Mouse (Mus musculus): ENCODE results near the gene Kank3. TPM values are rescaled to one million over a fixed set of nuclear protein-coding genes. Genes with fewer than 3 reads are reported as not detected.
"Not testable (repeated sequence)": the region's sequence is repeated elsewhere in the genome, so short reads cannot be mapped to it uniquely, and the experiment has no call there.

The Kank3 gene
- polyA plus RNA-seq, 1 experiment from 2014 or later, result 30.4 TPM

DNA sequence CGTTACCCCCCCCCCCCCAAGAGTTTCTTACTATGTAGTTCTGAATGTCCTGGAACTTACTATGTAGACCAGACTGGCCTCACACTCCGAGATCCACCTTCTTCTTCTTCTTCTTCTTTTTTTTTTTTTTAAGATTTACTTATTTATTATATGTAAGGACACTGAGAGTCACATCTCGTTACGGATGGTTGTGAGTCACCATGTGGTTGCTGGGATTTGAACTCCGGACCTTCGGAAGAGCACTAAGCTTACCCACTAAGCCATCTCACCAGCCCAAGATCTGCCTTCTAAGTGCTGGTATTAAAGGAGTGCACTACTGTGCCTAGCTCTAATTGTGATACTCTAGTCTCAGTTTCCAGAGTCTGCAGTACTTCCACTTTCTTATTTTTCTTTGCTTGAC, 5.1 kb downstream of the Kank3 start:
- Histone ChIP-seq H3K27ac (ENCODE audit: low read depth, low read length) (no peak overlapping the region), H3K9me3 (ENCODE audit: control insufficient read depth, low read length) (no peaks in the 10 kb centered on the region), H3K27me3 (ENCODE audit: control insufficient read depth, insufficient read depth, low read length) (peaks cover 2% of the 10 kb centered on the region; the same call in 1 of the 2 replicates), H3K4me3 (ENCODE audit: low read depth, low read length) (no peak overlapping the region), H3K4me1 (replicated peaks; ENCODE audit: control insufficient read depth, insufficient read depth, low read length) (peaks cover 12% of the 10 kb centered on the region), H3K9ac (ENCODE audit: low read length) (no peak overlapping the region), H3K4me2 (ENCODE audit: low read depth, low read length, severe bottlenecking) (no peak overlapping the region), H3K36me3 (ENCODE audit: control insufficient read depth, insufficient read depth, low read length) (no peaks in the 10 kb centered on the region; the same call in 1 of the 2 replicates)
- DNase-seq (ENCODE audit: low spot score) (no peak), ATAC-seq (replicated peaks; ENCODE audit: low FRiP score) (no peak)
- 92% methylated on average over 6 of the region's 6 CpGs for WGBS

DNA sequence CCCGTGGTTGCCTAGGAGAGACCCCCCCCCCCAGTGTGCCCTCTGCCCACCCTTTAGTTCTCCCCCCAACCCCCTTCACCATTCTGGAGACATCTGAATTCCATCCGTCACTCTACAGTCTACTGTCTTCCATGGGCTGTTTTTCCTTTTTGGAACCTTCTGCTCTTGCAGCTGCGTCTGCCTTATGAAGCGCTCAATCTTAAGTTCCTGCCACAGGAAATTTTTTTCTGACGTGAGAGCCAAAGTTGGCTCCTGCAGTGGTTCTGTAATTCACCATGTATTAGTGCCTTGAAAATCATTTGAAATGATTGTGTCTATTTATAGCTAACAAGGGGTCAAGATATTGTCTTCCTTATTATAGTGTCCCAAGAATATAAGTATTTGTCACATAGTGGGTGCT, 6.3 kb downstream of the Kank3 start:
- ATAC-seq (replicated peaks; ENCODE audit: low FRiP score), result no peak
- Histone ChIP-seq H3K36me3 (ENCODE audit: control insufficient read depth, insufficient read depth, low read length) (no peaks in the 10 kb centered on the region; the same call in 1 of the 2 replicates), H3K27ac (ENCODE audit: low read depth, low read length) (no peak overlapping the region), H3K4me3 (ENCODE audit: low read depth, low read length) (peak overlapping the region; percentile 48; the same call in 1 of the 2 replicates), H3K9me3 (ENCODE audit: control insufficient read depth, low read length) (no peaks in the 10 kb centered on the region), H3K4me1 (replicated peaks; ENCODE audit: control insufficient read depth, insufficient read depth, low read length) (peaks cover 12% of the 10 kb centered on the region), H3K4me2 (ENCODE audit: low read depth, low read length, severe bottlenecking) (peak overlapping the region; percentile 81), H3K27me3 (ENCODE audit: control insufficient read depth, insufficient read depth, low read length) (no peaks in the 10 kb centered on the region), H3K9ac (ENCODE audit: low read length) (no peak overlapping the region; the same call in 1 of the 2 replicates)
- WGBS, result 89% methylated on average over 5 of the region's 5 CpGs
- no peak for DNase-seq (ENCODE audit: low spot score)

DNA sequence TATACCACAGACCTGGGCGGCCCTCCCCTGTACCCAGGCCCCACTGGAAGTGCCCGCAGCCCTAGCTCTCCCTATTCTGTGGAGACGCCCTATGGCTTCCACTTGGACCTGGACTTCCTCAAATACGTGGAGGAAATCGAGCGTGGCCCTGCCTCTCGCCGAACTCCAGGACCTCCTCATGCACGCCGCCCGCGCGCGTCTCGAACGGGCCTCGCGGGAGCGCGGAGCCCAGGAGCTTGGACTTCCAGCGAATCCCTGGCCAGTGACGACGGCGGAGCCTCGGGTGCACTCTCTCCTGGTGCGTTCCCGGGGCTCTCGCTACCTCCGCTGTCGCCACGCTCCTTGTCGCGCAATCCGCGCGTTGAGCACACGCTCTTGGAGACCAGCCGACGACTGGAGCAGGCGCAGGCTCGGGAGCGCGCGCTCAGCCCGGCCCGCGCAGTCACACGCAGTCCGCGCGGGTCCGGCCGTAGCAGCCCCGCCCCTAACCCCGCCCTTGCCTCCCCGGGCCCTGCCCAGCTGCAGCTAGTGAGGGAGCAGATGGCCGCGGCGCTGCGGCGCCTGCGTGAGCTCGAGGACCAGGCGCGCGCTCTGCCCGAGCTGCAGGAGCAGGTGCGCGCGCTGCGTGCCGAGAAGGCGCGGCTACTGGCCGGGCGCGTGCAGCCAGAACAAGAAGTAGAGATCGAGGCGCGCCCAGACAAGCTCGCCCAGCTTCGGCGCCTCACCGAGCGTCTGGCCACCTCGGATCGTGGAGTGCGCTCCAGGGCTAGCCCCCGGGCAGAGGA, 7.1 kb downstream of the Kank3 start:
- Histone ChIP-seq H3K4me3 (ENCODE audit: low read depth, low read length) (peak overlapping the region; percentile 48), H3K27ac (ENCODE audit: low read depth, low read length) (peak overlapping the region; percentile 80), H3K27me3 (ENCODE audit: control insufficient read depth, insufficient read depth, low read length) (no peaks in the 10 kb centered on the region), H3K36me3 (ENCODE audit: control insufficient read depth, insufficient read depth, low read length) (peaks cover 7% of the 10 kb centered on the region), H3K9ac (ENCODE audit: low read length) (peak overlapping the region; percentile 78), H3K4me2 (ENCODE audit: low read depth, low read length, severe bottlenecking) (peak overlapping the region; percentile 81), H3K9me3 (ENCODE audit: control insufficient read depth, low read length) (no peaks in the 10 kb centered on the region), H3K4me1 (replicated peaks; ENCODE audit: control insufficient read depth, insufficient read depth, low read length) (peaks cover 12% of the 10 kb centered on the region)
- ATAC-seq (replicated peaks; ENCODE audit: low FRiP score) (peak; percentile 95), DNase-seq (ENCODE audit: low spot score) (peak; percentile 98)
- WGBS, result 1% methylated on average over 85 of the region's 89 CpGs

DNA sequence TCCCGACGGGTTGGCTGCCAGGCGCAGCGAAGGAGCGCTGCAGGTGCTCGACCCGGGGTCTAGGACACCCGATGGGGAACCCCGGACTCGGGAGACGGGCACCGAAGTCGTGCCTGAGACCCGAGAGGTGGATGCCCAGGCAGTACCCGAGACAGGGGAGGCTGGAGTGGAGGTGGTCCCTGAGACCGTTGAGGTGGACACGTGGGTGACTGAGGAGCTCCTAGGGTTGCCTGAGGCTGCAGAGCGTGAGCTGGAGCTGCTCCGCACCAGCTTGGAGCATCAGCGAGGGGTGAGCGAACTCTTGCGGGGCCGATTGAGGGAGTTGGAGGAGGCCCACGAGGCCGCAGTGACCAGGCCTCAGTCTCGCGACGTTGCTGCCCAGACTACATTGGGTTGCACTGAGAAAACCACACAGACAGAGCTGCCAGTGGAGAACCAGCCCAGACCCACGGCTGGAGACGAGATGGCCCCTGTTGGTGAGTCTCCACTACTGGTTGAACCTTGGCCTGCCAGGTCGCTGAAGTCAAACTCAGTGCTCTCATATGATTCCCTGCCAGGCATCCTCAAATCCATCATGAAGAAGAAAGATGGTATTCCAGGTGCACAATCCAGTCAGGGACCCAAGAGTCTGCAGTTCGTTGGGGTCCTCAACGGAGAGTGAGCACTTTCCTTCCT, 7.8 kb downstream of the Kank3 start:
- no peak; the same call in 1 of the 2 replicates for ATAC-seq (replicated peaks; ENCODE audit: low FRiP score)
- DNase-seq (ENCODE audit: low spot score), result no peak
- Histone ChIP-seq H3K27me3 (ENCODE audit: control insufficient read depth, insufficient read depth, low read length) (no peaks in the 10 kb centered on the region), H3K4me3 (ENCODE audit: low read depth, low read length) (peak overlapping the region; percentile 48), H3K27ac (ENCODE audit: low read depth, low read length) (peak overlapping the region; percentile 80), H3K9ac (ENCODE audit: low read length) (peak overlapping the region; percentile 78), H3K4me2 (ENCODE audit: low read depth, low read length, severe bottlenecking) (peak overlapping the region; percentile 81), H3K36me3 (ENCODE audit: control insufficient read depth, insufficient read depth, low read length) (peaks cover 11% of the 10 kb centered on the region), H3K9me3 (ENCODE audit: control insufficient read depth, low read length) (no peaks in the 10 kb centered on the region), H3K4me1 (replicated peaks; ENCODE audit: control insufficient read depth, insufficient read depth, low read length) (peaks cover 15% of the 10 kb centered on the region)
- WGBS, result 19% methylated on average over 33 of the region's 33 CpGs

DNA sequence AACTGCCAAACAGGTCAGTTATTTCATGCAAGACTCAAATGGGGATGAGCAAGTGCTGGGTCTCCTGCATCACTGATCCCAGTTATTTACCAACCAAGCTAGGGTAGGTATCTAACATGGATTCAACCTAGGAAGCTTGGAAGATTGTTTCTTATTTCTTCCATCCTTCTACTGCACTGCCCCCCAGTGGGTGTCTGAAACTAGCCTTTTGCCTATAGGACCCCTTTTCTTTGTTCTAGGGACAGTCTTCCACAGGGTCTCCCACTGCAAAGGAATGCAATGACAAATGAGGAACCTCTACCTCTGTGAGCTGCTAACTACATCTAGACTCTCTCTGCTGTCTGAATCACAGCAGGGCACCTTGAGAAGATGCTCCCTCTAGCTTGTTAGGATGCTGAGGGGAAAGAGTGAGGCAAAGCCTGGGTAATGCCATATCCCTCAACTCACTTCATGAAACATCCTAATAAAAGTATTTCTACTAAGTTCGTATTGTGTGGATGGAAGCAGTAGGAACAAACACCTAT, 12.2 kb downstream of the Kank3 start:
- no peak for DNase-seq (ENCODE audit: low spot score)
- no peaks in the 10 kb centered on the region for H3K27me3 ChIP-seq (ENCODE audit: control insufficient read depth, insufficient read depth, low read length)
- ATAC-seq (replicated peaks; ENCODE audit: low FRiP score), result no peak
- no peaks in the 10 kb centered on the region for H3K9me3 ChIP-seq (ENCODE audit: control insufficient read depth, low read length)
- H3K27ac ChIP-seq (ENCODE audit: low read depth, low read length), result 0 out of 2 replicates have a peak overlapping the region, but pooled peaks have one; percentile 18
- H3K4me2 ChIP-seq (ENCODE audit: low read depth, low read length, severe bottlenecking), result no peak overlapping the region
- H3K4me1 ChIP-seq (replicated peaks; ENCODE audit: control insufficient read depth, insufficient read depth, low read length), result peaks cover 23% of the 10 kb centered on the region
- peaks cover 11% of the 10 kb centered on the region for H3K36me3 ChIP-seq (ENCODE audit: control insufficient read depth, insufficient read depth, low read length)
- H3K9ac ChIP-seq (ENCODE audit: low read length), result no peak overlapping the region
- WGBS, result 83% methylated on average over 1 of the region's 1 CpGs
- H3K4me3 ChIP-seq (ENCODE audit: low read depth, low read length), result no peak overlapping the region; the same call in 1 of the 2 replicates

DNA sequence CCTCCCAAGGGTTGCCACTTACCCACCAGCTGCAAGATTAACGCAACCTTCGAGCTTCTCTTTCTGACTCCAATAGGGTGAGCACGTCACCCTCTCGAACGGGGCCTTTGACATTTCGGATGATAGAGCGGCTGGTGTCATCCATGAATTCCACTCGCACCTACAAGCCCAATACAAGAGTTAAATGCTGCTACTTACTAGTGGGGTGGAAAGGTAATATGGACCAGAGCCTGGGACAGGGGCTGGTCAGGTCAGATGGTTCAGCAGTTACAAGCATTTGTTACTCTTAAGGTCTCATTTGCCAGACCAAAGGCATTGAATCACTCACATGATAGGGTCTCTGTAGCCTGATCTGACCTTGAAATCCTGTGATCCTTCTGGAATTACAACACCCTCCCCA, 12.9 kb downstream of the Kank3 start:
- H3K27me3 ChIP-seq (ENCODE audit: control insufficient read depth, insufficient read depth, low read length); ATAC-seq (replicated peaks; ENCODE audit: low FRiP score); H3K27ac ChIP-seq (ENCODE audit: low read depth, low read length); H3K9me3 ChIP-seq (ENCODE audit: control insufficient read depth, low read length); DNase-seq (ENCODE audit: low spot score): not testable (repeated sequence)
- peak overlapping the region; percentile 77 for H3K4me3 ChIP-seq (ENCODE audit: low read depth, low read length)
- peak overlapping the region; percentile 84 for H3K4me2 ChIP-seq (ENCODE audit: low read depth, low read length, severe bottlenecking)
- H3K36me3 ChIP-seq (ENCODE audit: control insufficient read depth, insufficient read depth, low read length), result peaks cover 11% of the 10 kb centered on the region
- WGBS, result 84% methylated on average over 8 of the region's 8 CpGs
- peaks cover 19% of the 10 kb centered on the region for H3K4me1 ChIP-seq (replicated peaks; ENCODE audit: control insufficient read depth, insufficient read depth, low read length)
- H3K9ac ChIP-seq (ENCODE audit: low read length), result peak overlapping the region; percentile 71

DNA sequence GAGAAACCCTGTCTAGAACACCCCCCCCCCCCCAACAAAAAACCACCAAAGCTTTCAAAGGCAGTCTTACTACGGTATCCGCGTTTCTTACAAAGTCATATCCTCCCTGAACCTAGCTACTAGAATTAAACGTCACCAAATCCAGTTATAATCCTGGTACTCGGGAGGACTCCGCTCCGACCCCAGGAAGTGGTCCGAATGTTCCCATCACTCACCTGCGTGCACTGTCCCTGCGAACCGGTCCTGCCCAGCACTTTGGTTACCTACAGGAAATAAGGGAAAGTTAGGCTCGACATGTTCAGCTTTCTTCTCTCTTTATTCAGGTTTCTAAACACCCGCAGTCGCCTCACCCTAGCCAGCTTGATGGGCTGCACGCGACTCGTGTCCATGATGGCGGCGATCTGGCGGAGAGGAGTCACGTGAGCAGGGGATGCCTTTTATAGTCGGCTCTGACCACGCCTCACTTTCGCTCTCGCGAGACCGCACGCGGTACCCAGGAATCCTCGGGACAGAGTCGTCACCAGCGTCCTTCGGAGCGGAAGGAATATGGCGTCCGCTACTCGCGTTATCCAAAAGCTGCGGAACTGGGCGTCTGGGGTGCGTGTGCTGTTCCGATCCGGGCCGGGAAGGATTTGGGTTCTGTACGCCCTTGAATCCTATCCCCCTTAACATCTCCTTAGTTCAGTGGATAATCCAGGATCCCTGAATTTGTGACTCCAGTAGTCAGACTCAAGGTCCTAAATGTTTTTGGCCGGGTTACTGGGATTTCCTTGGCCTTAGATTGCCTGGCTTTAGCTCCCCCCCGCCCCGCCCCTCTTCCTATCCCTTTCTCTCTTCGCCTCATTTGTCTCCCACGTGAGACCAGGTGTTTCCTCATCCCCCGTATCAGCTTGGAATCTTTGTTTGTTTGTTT, 14.0 kb downstream of the Kank3 start, which contains the start of the genes Rps28 and Ndufa7:
Rps28 (minus strand) TSS at position 479 of the 913 bp plus-strand sequence.
Ndufa7 (plus strand) TSS at position 489 of the 913 bp plus-strand sequence.
- Histone ChIP-seq H3K9ac (ENCODE audit: low read length) (peak within 1 kb of the TSS; percentile 76), H3K9me3 (ENCODE audit: control insufficient read depth, low read length) (no peaks in the 10 kb centered on the region), H3K27ac (ENCODE audit: low read depth, low read length) (peak within 1 kb of the TSS; percentile 51; the same call in 1 of the 2 replicates), H3K4me3 (ENCODE audit: low read depth, low read length) (peak within 1 kb of the TSS; percentile 77), H3K4me2 (ENCODE audit: low read depth, low read length, severe bottlenecking) (peak within 1 kb of the TSS; percentile 87), H3K27me3 (ENCODE audit: control insufficient read depth, insufficient read depth, low read length) (no peaks in the 10 kb centered on the region), H3K36me3 (ENCODE audit: control insufficient read depth, insufficient read depth, low read length) (peaks cover 11% of the 10 kb centered on the region), H3K4me1 (replicated peaks; ENCODE audit: control insufficient read depth, insufficient read depth, low read length) (peaks cover 15% of the 10 kb centered on the region)
- ATAC-seq (replicated peaks; ENCODE audit: low FRiP score) (peak; percentile 92), DNase-seq (ENCODE audit: low spot score) (peak; percentile 99)
- whole genome bisulfite sequencing, result under 1% methylated on average over 51 of the region's 51 CpGs

DNA sequence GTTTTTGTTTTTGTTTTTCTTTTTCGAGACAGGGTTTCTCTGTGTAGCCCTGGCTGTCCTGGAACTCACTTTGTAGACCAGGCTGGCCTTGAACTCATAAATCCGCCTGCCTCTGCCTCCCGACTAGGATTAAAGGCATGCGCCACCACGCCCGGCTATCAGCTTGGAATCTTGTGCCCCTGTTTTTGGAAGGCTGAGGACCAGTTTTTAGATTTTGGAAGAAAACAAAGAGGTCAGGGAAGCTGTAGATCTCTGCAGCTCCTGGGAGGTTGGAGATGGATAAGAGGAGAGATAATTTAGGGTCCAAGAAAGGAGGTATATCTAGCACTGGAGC, 14.6 kb downstream of the Kank3 start:
- not testable (repeated sequence) for H3K27ac ChIP-seq (ENCODE audit: low read depth, low read length); H3K27me3 ChIP-seq (ENCODE audit: control insufficient read depth, insufficient read depth, low read length); DNase-seq (ENCODE audit: low spot score); ATAC-seq (replicated peaks; ENCODE audit: low FRiP score); H3K9me3 ChIP-seq (ENCODE audit: control insufficient read depth, low read length)
- Histone ChIP-seq H3K4me2 (ENCODE audit: low read depth, low read length, severe bottlenecking) (peak overlapping the region; percentile 87), H3K4me1 (replicated peaks; ENCODE audit: control insufficient read depth, insufficient read depth, low read length) (peaks cover 15% of the 10 kb centered on the region), H3K4me3 (ENCODE audit: low read depth, low read length) (peak overlapping the region; percentile 77), H3K36me3 (ENCODE audit: control insufficient read depth, insufficient read depth, low read length) (peaks cover 11% of the 10 kb centered on the region), H3K9ac (ENCODE audit: low read length) (peak overlapping the region; percentile 76)
- WGBS, result 6% methylated on average over 6 of the region's 6 CpGs
